Mouse (Mus musculus) C2C12 (cell line): ENCODE results near the gene Upp2.

Source experiments
- CEBPB ChIP-seq: IDR thresholded peaks from one replicate; pipeline ENCODE4 v1.6.1; 2011; ENCODE audit warnings: low read depth, mild to moderate bottlenecking, control low read depth, moderate library complexity
- CTCF ChIP-seq: IDR thresholded peaks from one replicate; pipeline ENCODE4 v1.5.1; 2011; ENCODE audit not compliant: control insufficient read depth, insufficient read depth, insufficient read length
- FOSL1 ChIP-seq: IDR thresholded peaks from one replicate; pipeline ENCODE4 v1.8.0; 2011; ENCODE audit warnings: mild to moderate bottlenecking, low read length; ENCODE audit not compliant: poor library complexity, insufficient read depth, severe bottlenecking
- MAX ChIP-seq: IDR thresholded peaks from one replicate; pipeline ENCODE4 v1.6.1; 2011; ENCODE audit warnings: mild to moderate bottlenecking, control low read depth
- MYOD1 ChIP-seq: IDR thresholded peaks from one replicate; pipeline ENCODE4 v1.6.1; 2011; ENCODE audit warnings: low read depth; ENCODE audit not compliant: control insufficient read depth, insufficient read length
- MYOG ChIP-seq: IDR thresholded peaks from one replicate; pipeline ENCODE4 v1.6.1; 2011; ENCODE audit not compliant: control insufficient read depth, insufficient read length; ENCODE audit errors: extremely low read depth
- USF1 ChIP-seq: IDR thresholded peaks from one replicate; pipeline ENCODE4 v1.6.1; 2011; ENCODE audit warnings: low read depth, mild to moderate bottlenecking, control low read depth, moderate library complexity

DNA sequence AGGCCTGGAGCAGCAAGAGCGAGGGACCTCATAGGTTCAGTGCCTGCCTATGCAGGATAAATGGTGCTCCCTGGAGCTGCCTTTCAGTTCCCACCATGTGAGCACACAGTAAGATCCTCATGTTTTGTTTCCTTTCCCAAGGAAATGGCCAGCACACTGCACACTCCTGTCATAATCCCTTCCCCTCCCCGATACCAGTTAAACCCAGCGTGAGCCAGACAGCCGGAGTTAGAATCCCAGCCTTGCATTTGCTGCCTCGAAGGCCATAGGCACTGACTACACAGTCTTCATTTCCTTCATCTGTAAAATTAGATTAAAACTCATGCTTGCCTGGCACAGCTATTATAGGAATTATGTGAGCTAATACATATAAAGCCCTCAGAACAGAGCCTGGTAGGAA, 37.7 kb upstream of the Upp2 start:
- TF ChIP-seq CTCF (no peak), FOSL1 (no peak), MAX (no peak), MYOD1 (no peak), MYOG (no peak), USF1 (no peak), CEBPB (no peak)
